Mouse (Mus musculus) olfactory bulb, adult 2 months (tissue): ENCODE measurements around the gene Trpm3.

ENCODE experiments used
- CTCF ChIP-seq: fragments of 200-500 bp; IDR thresholded peaks from 2 replicates; pipeline ENCODE4 v1.5.1; 2012; ENCODE audit warnings: low read depth, mild to moderate bottlenecking, low read length, moderate library complexity; ENCODE audit not compliant: insufficient read depth
- POLR2A ChIP-seq: fragments of 200-500 bp; IDR thresholded peaks from 2 replicates; pipeline ENCODE4 v1.6.1; 2012; ENCODE audit warnings: mild to moderate bottlenecking, low read depth, low read length, moderate library complexity; ENCODE audit not compliant: insufficient read depth

DNA sequence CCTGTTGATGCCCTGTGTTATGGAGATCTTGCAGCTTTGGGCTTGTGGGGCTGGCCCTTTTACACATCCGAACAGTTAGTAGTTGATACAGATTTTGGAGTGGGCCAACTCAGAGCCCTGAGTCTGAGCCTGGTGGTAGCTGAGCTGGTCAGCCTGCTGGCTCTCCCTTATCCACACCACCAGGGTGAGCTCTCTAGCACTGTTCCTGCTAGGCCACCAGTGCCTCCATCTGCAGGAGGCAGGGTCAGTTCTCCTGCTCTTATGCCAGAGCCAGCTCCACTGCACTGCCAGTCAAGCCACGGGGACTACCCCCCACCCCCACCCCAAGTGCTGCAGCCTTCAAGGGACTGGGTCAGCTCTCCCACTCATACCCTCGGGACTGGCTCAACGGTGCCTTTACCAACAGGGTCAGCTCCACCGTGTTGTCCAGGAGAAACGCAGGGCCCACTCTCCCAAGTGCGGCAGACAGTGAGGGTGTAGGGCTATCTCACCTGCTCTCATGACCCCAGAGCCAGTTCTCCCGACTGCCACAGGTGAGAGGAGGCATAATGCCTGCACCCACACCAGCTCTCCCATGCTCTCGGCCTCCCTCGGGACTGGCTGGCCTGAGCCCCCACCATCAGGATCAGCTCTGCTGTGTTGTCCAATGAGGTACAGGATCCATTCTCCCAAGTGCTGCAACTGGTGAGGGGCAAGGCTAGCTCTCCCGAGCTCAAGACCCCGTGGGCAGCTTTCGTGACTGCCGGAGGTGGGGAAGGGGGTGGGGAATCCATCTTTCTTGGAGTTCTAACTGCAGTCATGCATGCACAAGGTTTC lies 821.8 kb downstream of the Trpm3 start:
- no peak for TF ChIP-seq CTCF
- no peak for TF ChIP-seq POLR2A
